Mouse (Mus musculus) G1E (cell line): ENCODE measurements around the gene Atrnl1. TPM values are rescaled to one million over a fixed set of nuclear protein-coding genes. Genes with fewer than 3 reads are reported as not detected.
A peak's percentile ranks its signal among the peaks of the same experiment; 100 is the strongest.

Source experiments
- ATAC-seq: 2 replicates; pipeline ENCODE4 v1.8.0; 2016; ENCODE audit warnings: mild to moderate bottlenecking; ENCODE audit not compliant: insufficient number of reproducible peaks, poor library complexity, low FRiP score, severe bottlenecking; ENCODE audit errors: extremely low read depth
- DNase-seq: peaks from one replicate; pipeline ENCODE4 v3.0.0; 2012; ENCODE audit warnings: low spot score
- H3K27me3 ChIP-seq: 2 replicates; pipeline ENCODE4 v1.6.1; 2012; ENCODE audit warnings: mild to moderate bottlenecking, low read length, inconsistent platforms; ENCODE audit not compliant: insufficient read depth
- H3K36me3 ChIP-seq: replicated peaks from 2 replicates; pipeline ENCODE3; 2012; ENCODE audit warnings: mild to moderate bottlenecking, inconsistent platforms
- H3K4me1 ChIP-seq: 2 replicates; pipeline ENCODE4 v1.6.1; 2012; ENCODE audit warnings: low read depth, low read length, inconsistent platforms, mixed read lengths; ENCODE audit not compliant: insufficient read depth
- H3K4me3 ChIP-seq: 2 replicates; pipeline ENCODE4 v1.5.1; 2012; ENCODE audit warnings: low read depth, mild to moderate bottlenecking, inconsistent platforms, low read length, moderate library complexity, mixed read lengths
- H3K9me3 ChIP-seq: replicated peaks from 2 replicates; pipeline ENCODE4 v1.6.1; 2012; ENCODE audit warnings: inconsistent platforms
- CTCF ChIP-seq: IDR thresholded peaks from 2 replicates; pipeline ENCODE4 v1.5.1; 2012; ENCODE audit warnings: low read depth, low read length, inconsistent platforms, mixed read lengths
- GATA1 ChIP-seq: IDR thresholded peaks from 2 replicates; pipeline ENCODE4 v1.6.1; 2012; ENCODE audit warnings: borderline replicate concordance, low read length, inconsistent platforms, mixed read lengths
- GATA2 ChIP-seq: IDR thresholded peaks from 2 replicates; pipeline ENCODE4 v1.6.1; 2012; ENCODE audit warnings: low read depth, low read length, inconsistent platforms, borderline replicate concordance
- POLR2AphosphoS5 ChIP-seq: IDR thresholded peaks from 2 replicates; pipeline ENCODE4 v1.6.1; 2012; ENCODE audit warnings: low read depth, low read length, inconsistent platforms; ENCODE audit not compliant: insufficient replicate concordance
- TAL1 ChIP-seq: conservative IDR thresholded peaks from 2 replicates; pipeline ENCODE4 v1.6.1; 2012; ENCODE audit warnings: low read depth, low read length, inconsistent platforms, mixed read lengths
- polyA plus RNA-seq: library from polyadenylated mRNA; stranded (reverse); fragments of >175 nt; gene quantifications from 2 replicates; pipeline ENCODE4 v1.2.3, GENCODE M21; 2012
- total RNA-seq, 2 experiments: library from RNA; stranded (forward) in 1 of 2; stranded (reverse) in 1 of 2; fragments of 200-1000 nt in 1 of 2; fragments of >200 nt in 1 of 2; fragmentation: Nextera tagmentation in 1 of 2; gene quantifications; 2 replicates each; pipeline ENCODE4 v1.2.3; 2014 to 2017

Atrnl1 gene
- total and polyA plus RNA-seq, 3 experiments = 0.52 to 5.8 (median 3.2) TPM

DNA sequence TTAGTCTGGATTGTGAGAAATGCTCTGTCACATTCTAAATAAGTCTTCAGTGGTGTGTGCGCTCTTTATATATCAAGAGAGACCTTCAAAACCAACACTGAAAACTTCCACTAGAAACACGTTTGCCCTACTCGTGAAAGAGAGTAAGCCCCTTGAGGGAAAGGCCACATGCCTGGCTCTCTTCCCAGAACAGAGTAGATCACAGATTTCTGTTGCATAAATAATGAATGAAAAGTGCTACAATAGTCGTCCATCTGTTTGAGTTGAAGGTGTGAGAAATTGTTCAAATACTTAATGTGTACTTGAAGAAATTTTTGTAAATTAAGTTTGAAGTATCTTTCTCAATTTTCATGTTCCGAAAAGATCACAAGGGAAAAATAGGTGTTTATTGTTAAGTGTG lies 312.2 kb downstream of the Atrnl1 start:
- Histone ChIP-seq H3K4me3 (no peak overlapping the region), H3K9me3 (peaks cover 9% of the 10 kb centered on the region), H3K36me3 (peaks cover 2% of the 10 kb centered on the region), H3K4me1 (peaks cover 9% of the 10 kb centered on the region; the same call in 1 of the 2 replicates), H3K27me3 (no peaks in the 10 kb centered on the region)
- no peak for DNase-seq
- no peak for TF ChIP-seq POLR2AphosphoS5
- TF ChIP-seq GATA1 = no peak
- no peak for TF ChIP-seq CTCF
- TF ChIP-seq GATA2 = no peak
- TF ChIP-seq TAL1 = no peak
- no peak for ATAC-seq

DNA sequence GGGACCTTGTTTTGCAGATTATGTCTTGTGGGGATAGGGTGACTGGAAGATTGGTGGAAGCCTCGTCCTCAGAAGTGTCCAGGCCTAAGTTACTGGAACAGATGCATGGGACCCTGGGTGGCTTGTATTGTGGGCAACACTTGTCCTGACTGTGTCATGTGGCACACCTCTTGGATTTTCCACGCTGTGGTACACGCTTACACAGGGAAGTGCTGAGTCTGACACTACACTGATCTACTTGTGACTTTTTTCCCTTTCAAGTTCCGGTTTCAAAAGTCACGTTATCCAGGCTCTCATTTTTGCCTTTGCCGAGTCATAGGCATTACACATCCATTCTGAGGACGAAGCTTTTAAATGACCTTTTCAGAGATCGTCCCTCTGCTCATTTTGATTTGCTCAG lies 314.0 kb downstream of the Atrnl1 start:
- no peaks in the 10 kb centered on the region for H3K27me3 ChIP-seq
- peaks cover 9% of the 10 kb centered on the region for H3K9me3 ChIP-seq
- H3K4me3 ChIP-seq = no peak overlapping the region
- TF ChIP-seq GATA1 (no peak), GATA2 (no peak), CTCF (no peak), POLR2AphosphoS5 (no peak), TAL1 (no peak)
- peaks cover 20% of the 10 kb centered on the region for H3K4me1 ChIP-seq
- DNase-seq (no peak), ATAC-seq (no peak)
- peaks cover 2% of the 10 kb centered on the region for H3K36me3 ChIP-seq

DNA sequence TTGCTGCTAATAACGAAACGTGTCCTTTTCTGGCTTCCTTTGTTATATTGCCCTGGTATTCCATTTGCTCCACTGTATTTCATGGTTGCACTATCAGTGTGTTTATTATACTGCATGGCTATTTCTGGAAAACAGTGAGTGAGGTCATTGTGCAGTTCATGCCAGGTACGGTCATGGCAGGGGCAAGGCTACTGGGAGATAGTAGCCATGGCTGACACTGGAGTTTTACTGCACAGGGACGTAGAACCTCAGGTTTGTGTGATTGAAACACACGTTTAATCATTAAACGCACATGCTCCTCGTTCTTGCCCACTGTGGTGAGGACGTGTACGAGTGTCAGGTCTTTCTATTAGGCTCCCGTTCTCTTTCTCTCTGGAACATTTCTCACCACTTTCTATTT lies 314.8 kb downstream of the Atrnl1 start:
- H3K9me3 ChIP-seq = peaks cover 8% of the 10 kb centered on the region
- TF ChIP-seq GATA1 (no peak), GATA2 (no peak), POLR2AphosphoS5 (no peak), TAL1 (no peak), CTCF (no peak)

DNA sequence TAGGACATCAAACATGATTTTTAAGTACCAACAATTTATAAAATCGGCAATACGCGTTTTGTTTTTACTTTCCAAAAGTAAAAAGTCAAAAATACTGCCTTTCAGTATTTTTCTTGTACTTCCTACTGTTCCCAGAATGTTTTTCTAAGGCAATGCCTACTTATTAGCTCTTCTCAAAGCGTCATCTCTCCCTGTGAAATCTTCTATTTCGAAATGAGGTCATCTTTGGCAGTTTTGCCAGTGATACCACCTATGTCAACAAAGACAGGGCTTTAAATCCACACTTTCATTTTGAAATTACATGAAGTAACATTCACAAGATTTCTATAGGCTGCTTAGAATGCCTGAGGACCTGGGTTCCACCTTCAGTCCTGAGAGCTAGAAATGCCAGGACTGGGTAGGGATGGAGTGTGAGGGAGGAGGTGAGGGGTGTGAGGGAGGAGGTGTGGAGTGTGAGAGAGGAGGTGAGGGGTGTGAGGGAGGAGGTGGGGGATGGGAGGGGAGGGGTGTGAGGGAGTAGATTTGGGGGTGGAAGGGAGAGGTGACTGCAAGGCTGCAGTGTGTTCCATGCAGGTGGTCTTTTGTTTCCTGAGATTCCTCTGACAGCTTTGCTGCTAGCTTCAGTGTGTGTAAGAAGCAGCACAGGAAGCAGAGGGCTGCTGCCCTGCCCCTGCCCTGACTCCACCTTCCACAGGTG lies 315.5 kb downstream of the Atrnl1 start:
- Histone ChIP-seq H3K9me3 (peaks cover 5% of the 10 kb centered on the region), H3K36me3 (no peaks in the 10 kb centered on the region), H3K4me3 (no peak overlapping the region), H3K4me1 (peaks cover 22% of the 10 kb centered on the region), H3K27me3 (no peaks in the 10 kb centered on the region)
- no peak for TF ChIP-seq TAL1
- TF ChIP-seq CTCF = no peak
- TF ChIP-seq GATA2 = no peak
- no peak for TF ChIP-seq GATA1
- TF ChIP-seq POLR2AphosphoS5 = no peak
- DNase-seq = no peak
- 0 out of 2 replicates have a peak, but pooled peaks have one; percentile 40 for ATAC-seq

More for the DNA sequence above, 314.8 kb downstream of the Atrnl1 start:
- Histone ChIP-seq H3K27me3 (no peaks in the 10 kb centered on the region), H3K4me1 (peaks cover 22% of the 10 kb centered on the region), H3K4me3 (no peak overlapping the region), H3K36me3 (peaks cover 2% of the 10 kb centered on the region)
- no peak for DNase-seq
- no peak for ATAC-seq

DNA sequence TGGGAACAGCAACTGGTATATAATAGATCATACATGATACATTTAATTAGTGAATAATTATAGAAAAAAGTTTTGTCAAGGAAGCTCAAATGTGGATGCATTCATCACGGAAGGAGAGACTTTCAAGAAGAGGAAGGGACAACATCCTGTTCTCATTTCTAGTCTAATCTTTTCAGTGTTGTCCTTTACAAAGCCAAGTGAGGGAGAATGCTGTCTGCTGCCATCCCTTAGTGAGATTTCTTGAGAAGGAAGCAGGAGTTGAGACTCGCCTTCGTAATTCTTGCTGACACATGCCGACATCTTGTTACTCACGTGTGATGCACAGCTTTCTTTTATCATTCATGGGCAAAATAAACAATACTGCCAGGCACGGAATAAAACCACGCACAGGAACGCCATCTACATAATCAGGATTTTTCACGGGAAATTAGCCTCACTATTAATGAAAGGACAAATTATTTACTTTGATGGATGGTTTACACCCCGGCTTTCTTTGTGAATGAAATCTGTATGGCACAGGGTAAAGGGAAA lies 316.2 kb downstream of the Atrnl1 start:
- H3K4me1 ChIP-seq = peaks cover 22% of the 10 kb centered on the region
- ATAC-seq = no peak
- TF ChIP-seq GATA1 (no peak), POLR2AphosphoS5 (no peak), GATA2 (no peak), CTCF (no peak), TAL1 (no peak)
- no peaks in the 10 kb centered on the region for H3K36me3 ChIP-seq
- H3K9me3 ChIP-seq = peaks cover 6% of the 10 kb centered on the region
- DNase-seq = no peak
- H3K27me3 ChIP-seq = no peaks in the 10 kb centered on the region
- peak overlapping the region; percentile 48; the same call in 1 of the 2 replicates for H3K4me3 ChIP-seq

DNA sequence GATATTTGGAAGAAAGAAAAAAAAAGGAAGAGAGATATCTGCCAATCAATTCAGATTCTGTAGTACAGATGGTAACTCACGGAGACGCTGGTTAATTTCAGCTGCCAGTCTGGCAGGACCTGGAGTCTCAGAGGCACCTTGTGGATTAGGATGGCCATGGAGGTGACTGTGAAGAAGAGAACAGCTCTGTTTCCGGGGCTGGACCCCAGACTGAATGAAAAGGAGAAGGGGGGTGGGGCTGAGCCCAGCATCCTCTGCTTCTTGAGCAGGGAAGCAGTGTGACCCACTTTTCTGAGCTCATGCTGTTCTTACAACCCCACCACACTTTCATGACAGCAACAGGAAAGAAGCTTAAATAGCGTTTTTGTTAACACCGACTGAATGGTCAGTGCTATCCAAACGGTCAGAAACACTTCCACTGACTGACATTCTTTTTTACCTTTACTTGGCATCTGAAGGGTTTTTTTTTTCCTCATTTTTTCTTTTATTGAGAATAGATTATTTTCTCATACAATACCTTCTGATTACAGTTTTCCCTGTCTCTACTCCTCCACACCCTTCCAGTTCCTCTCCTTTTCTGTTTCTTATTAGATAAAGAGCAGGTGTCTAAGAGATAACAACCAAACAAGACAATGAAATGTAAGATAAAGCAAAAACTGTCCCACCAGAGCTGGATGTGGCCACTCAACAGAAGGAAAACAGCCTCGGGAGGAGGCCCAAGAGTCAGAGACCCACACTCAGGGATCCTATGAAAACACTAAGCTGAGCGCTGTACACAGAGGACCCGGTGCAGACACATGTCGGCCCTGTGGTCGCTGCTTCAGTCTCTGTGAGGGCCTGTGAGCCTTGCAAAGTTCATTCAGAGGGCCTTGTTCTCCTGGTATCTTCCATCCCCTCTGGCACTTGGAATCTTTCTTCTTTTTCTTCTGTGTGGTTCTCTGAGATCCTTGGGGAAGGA lies 317.0 kb downstream of the Atrnl1 start:
- DNase-seq = no peak
- peak; percentile 77 for ATAC-seq
- Histone ChIP-seq H3K4me1 (peaks cover 22% of the 10 kb centered on the region), H3K27me3 (no peaks in the 10 kb centered on the region), H3K4me3 (peak overlapping the region; percentile 35; the same call in 1 of the 2 replicates), H3K36me3 (no peaks in the 10 kb centered on the region), H3K9me3 (peaks cover 8% of the 10 kb centered on the region)
- TF ChIP-seq TAL1 (no peak; the same call in 1 of the 2 replicates), POLR2AphosphoS5 (no peak), CTCF (no peak), GATA1 (no peak), GATA2 (no peak)
